Mouse (Mus musculus): ENCODE measurements around the gene Slco1c1.

The Slco1c1 gene

GRCm38 (mm10) chr6:141523747-141524640 lies at the start of gene Slco1c1:
Slco1c1 (plus strand) TSS chr6:141524368.
- DNase-seq (ENCODE audit: low read depth, low spot score), result no peak

DNA sequence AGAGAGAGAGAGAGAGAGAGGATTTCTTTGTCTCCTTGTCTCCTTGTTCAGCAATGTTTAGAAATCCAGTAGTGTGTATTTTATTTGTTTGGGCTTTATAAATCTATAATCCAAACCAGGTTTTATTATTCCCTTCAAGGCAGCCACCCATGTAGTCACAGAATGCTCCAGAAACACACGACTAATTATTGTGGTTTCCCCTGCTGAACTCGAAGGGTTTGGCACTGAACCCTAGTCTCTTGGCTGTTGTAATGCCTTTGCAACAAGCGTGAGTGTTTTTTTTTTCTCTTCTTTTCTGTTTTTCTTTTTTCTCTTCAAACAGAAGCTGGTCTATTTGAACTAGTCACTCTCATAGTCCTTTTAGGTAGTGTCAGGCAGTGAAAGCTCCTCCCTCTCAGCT lies 49.5 kb upstream of the Slco1c1 start:
- no peak for DNase-seq (ENCODE audit: low read depth, low spot score)

- DNase-seq (ENCODE audit: low read depth, low spot score), result no peak
These were observed 38.7 kb upstream of the Slco1c1 start for GRCm38 (mm10) chr6:141485302-141486021.

- peak; percentile 34 for DNase-seq (ENCODE audit: low read depth, low spot score)
These were observed 36.9 kb upstream of the Slco1c1 start for GRCm38 (mm10) chr6:141487266-141487665.

GRCm38 (mm10) chr6:141488619-141489018 lies 35.5 kb upstream of the Slco1c1 start:
- peak; percentile 21 for DNase-seq (ENCODE audit: low read depth, low spot score)

- no peak for DNase-seq (ENCODE audit: low read depth, low spot score)
These were observed 29.3 kb upstream of the Slco1c1 start for GRCm38 (mm10) chr6:141494909-141495308.

DNA sequence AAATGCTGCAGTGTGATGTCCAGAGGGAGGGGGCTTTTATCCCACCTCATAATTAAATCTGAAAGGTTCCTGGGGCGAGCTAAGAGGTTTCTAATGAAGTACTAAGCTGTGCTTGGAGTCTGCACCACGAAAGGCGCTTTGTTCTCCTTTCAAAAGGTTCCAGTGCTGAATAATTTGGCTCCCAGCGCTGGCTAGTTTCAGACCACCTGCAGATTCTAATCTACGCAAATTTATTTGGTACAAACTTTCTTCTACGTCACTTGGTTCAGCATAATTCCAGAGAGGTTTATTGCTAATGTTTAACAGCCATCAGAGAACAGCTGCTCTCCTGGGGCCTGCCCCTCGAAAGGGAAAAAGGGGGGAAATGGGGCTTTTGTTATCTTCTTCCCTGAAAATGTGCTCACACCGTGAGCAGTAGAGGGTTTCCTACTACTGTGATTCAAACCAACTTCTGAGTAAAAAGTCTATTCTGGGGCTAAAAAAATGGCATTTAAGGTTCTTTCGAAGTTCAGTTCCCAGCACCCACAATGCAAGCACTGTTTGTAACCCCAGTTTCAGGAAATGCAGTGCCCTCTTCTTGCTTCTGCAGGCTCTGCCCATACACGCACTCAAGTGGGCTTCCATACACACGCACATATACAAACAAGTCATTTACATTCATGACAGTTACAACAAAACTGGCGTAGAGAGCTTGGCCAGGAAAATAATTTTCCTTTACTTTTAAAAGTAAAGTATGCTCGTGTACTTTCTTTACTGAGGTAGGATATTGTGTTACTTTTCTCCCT lies 28.3 kb upstream of the Slco1c1 start:
- no peak for DNase-seq (ENCODE audit: low read depth, low spot score)

DNA sequence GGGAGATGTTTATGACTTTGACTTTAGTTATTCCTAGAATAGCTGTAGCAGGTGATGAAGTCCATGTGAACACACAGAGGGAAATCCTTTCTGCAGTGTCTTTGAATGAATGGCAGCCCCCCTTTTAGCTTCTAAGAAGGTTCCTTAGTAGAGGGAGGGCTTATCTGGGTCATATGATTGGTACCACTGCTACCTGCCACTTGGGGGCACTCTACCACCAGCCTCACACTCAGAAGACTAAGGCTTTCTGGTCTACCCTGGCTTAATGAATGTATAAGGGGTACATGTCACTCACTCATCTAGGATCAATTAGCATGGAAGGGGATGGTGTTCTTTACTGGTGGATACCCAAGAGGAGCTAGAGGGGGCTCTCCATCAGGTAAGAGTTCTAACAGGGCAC lies 24.7 kb upstream of the Slco1c1 start:
- no peak for DNase-seq (ENCODE audit: low read depth, low spot score)

DNA sequence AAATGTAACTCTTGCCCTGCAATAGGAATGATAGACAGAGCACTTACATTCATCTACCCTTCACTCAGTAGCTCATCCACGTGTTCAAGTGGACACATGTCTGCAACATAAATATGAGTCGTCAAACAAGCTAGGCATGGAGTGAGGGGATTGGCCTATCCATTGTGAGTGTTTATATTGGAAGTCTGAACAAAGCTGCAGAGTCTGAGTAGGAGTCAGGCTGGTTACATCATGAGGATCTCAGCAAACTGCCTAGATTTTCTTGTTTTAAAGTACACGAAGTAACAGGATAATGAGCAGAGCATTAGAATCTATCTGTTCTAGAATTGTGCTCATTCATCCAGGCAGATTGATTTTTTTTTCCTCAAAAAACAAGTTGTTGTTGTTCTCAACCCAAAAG lies 23.0 kb upstream of the Slco1c1 start:
- no peak for DNase-seq (ENCODE audit: low read depth, low spot score)

GRCm38 (mm10) chr6:141522541-141522940 lies 1.6 kb upstream of the Slco1c1 start:
- no peak for DNase-seq (ENCODE audit: low read depth, low spot score)

DNA sequence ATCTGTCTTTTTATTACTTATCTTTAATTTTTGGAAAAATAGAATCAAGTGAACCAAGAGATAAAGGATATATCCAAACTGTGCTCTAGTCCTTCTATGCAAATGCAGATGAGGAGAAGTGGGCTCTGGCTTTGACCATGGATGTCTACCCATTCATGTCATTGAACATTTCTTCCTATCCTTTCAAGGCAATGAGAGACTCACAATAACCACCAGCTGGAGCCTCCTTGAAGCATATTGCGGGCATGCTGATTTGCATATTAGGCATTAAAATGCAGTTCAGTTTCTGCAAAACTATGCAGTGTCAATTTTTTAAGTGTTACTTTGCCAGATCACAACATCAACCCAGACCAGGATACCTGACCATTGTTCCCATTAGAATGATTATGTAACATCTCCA lies 1.6 kb downstream of the Slco1c1 start:
- no peak for DNase-seq (ENCODE audit: low read depth, low spot score)

- DNase-seq (ENCODE audit: low read depth, low spot score), result no peak
These were observed 6.7 kb downstream of the Slco1c1 start for GRCm38 (mm10) chr6:141530865-141531264.

DNA sequence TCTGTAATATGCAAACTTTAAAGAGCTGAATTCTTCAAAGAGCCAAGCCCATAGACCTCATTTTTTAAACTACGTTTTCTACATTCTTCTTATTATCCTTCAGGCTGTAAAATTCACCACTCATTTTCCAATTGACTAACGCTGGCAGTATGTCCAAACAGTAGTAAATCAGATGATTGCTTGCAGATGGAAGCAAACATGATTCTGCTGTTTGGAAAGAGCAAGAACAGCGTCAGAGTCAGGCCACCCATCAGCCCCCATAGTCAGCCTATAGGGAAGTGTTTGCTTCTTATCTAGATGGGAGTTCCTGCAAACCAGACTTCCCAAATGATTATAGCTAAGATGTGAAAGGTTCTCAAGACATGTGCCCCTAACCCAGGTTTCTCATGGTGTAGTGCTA lies 13.1 kb downstream of the Slco1c1 start:
- no peak for DNase-seq (ENCODE audit: low read depth, low spot score)

DNA sequence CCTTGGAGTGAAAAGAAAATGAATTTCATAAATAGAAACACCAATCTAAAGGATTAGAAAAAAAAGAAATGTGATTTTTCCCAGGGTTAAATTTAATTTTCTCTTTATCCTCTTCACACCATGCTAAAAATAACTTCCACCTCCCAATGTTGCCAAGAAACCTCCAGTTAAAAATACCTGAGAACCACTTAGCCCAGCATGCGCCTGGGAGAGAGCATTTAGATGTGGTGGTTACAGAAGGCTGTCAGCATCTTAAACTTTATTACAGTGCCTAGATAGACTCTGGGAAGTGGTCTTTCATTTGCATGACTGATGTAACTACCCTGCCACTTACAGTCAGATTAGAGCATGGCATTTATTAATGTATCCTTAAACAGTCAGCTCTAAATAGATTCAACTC lies 17.0 kb downstream of the Slco1c1 start:
- DNase-seq (ENCODE audit: low read depth, low spot score), result no peak

DNA sequence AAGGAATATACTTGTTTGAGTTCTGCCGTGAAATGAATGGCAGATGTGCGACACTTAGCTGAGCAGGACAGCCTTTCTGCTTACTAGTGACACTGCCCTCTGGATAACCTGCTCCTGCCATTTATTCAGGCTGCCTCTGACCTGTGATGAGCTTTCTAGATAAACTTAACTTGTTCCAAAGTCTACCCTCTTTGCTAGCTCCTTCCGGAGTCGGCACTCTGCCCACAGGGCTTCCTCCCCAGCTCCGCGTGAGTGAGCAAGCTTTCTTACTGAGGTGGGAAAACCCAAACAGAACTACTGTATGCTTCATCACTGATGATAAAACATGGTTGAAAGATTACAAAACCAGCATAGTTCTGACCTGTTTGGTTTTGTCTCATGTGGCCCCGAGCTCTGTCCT lies 19.2 kb downstream of the Slco1c1 start:
- DNase-seq (ENCODE audit: low read depth, low spot score), result no peak

GRCm38 (mm10) chr6:141558118-141558517 lies 34.0 kb downstream of the Slco1c1 start:
- no peak for DNase-seq (ENCODE audit: low read depth, low spot score)

DNA sequence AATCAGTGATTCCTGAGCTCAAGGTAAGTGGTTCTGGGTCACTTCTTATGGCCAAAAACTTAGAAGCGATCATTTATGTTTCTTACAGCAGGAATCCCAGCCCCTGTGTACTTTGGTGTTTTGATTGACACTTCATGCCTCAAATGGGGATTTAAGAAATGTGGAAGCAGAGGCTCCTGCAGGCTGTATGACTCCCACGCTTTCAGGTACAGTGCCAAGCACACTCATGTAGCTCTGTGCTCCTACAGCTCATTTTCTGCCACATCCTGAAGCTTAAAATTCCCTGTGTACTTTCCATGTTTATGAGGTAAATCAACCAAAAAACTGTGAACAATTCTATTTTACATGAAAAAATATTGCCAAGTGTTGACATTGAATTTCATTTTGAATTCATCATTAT lies 43.2 kb downstream of the Slco1c1 start:
- no peak for DNase-seq (ENCODE audit: low read depth, low spot score)

GRCm38 (mm10) chr6:141567852-141568558 lies 43.8 kb downstream of the Slco1c1 start:
- no peak for DNase-seq (ENCODE audit: low read depth, low spot score)

DNA sequence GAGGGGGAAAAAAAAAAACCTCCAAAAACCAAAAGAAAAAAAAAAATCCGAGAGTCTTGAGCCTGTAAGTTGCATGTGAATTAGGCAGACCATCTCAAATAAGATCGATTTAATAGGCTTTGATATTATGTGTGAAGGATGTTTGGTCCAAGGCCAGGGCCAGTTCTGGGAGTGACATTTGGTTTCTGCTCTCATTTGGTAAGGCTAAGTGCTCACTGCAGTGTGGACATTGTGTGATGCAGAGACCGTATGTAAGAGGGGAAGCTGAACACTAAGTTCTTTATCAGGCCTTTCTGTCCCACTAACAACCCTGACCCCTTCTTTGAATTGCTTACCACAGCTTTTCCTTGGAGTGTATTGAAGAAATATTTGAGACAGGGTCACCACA lies 44.4 kb downstream of the Slco1c1 start:
- DNase-seq (ENCODE audit: low read depth, low spot score), result no peak

- no peak for DNase-seq (ENCODE audit: low read depth, low spot score)
These were observed 52.6 kb downstream of the Slco1c1 start for GRCm38 (mm10) chr6:141576646-141577200.

GRCm38 (mm10) chr6:141584791-141585403 lies 60.7 kb downstream of the Slco1c1 start:
- no peak for DNase-seq (ENCODE audit: low read depth, low spot score)
